Mouse (Mus musculus) lung, embryonic 14.5 days (tissue): ENCODE measurements around the gene Chaf1a. TPM values are rescaled to one million over a fixed set of nuclear protein-coding genes. Genes with fewer than 3 reads are reported as not detected.

Experiments used
- ATAC-seq: fragments of 200-750 bp; cut with Nextera tagmentation; 2 replicates; pipeline ENCODE4 v1.8.0; 2017; ENCODE audit warnings: mild to moderate bottlenecking, moderate TSS enrichment, moderate library complexity; ENCODE audit not compliant: insufficient read depth
- DNase-seq: peaks from one replicate; pipeline ENCODE4 v3.0.0-alpha.2; 2015
- H3K27ac ChIP-seq: fragments of 300-500 bp; sonication (generic); 2 replicates; pipeline ENCODE4 v1.5.1; 2014; ENCODE audit warnings: low read depth, mild to moderate bottlenecking, moderate library complexity
- H3K27me3 ChIP-seq: fragments of 300-500 bp; sonication (generic); 2 replicates; pipeline ENCODE4 v1.6.1; 2014; ENCODE audit warnings: low read length, control low read depth; ENCODE audit not compliant: insufficient read depth
- H3K36me3 ChIP-seq: fragments of 300-500 bp; sonication (generic); 2 replicates; pipeline ENCODE4 v1.6.1; 2014; ENCODE audit warnings: control low read depth; ENCODE audit not compliant: insufficient read depth
- H3K4me1 ChIP-seq: fragments of 300-500 bp; sonication (generic); 2 replicates; pipeline ENCODE4 v1.6.1; 2014; ENCODE audit warnings: antibody characterized with exemption, control low read depth; ENCODE audit not compliant: insufficient read depth
- H3K4me2 ChIP-seq: fragments of 300-500 bp; sonication (generic); 2 replicates; pipeline ENCODE4 v1.6.1; 2014; ENCODE audit warnings: mild to moderate bottlenecking
- H3K4me3 ChIP-seq: fragments of 300-500 bp; sonication (generic); 2 replicates; pipeline ENCODE4 v1.5.1; 2014; ENCODE audit warnings: low read depth, low read length
- H3K9ac ChIP-seq: fragments of 300-500 bp; sonication (generic); 2 replicates; pipeline ENCODE4 v1.6.1; 2014
- H3K9me3 ChIP-seq: fragments of 300-500 bp; sonication (generic); 2 replicates; pipeline ENCODE4 v1.6.1; 2016; ENCODE audit warnings: low read depth, low read length, control low read depth
- CTCF ChIP-seq: IDR thresholded peaks from 2 replicates; pipeline ENCODE4 v1.5.1; 2016; ENCODE audit warnings: antibody characterized with exemption, low read depth
- WGBS: fragments of 180-500 bp; shearing (Covaris S2); extraction: QIAGEN DNeasy Blood & Tissue Kit; methylation state at CpG from one replicate; pipeline ENCODE4 v1.1.7; 2014; 5-methylcytosine and 5-hydroxymethylcytosine counted together
- polyA plus RNA-seq: library from polyadenylated mRNA; unstranded; fragments of >200 nt; fragmentation: Nextera tagmentation; extraction: Ambion mirVana; gene quantifications from 2 replicates; pipeline ENCODE4 v1.2.1, GENCODE M21; 2014

Chaf1a gene
- polyA plus RNA-seq, 1 experiment from 2014 or later, result 30.4 TPM

- no peak for TF ChIP-seq CTCF
- Histone ChIP-seq H3K9ac (no peak overlapping the region), H3K36me3 (peaks cover 57% of the 10 kb centered on the region), H3K4me2 (no peak overlapping the region), H3K27ac (no peak overlapping the region), H3K4me1 (no peaks in the 10 kb centered on the region), H3K9me3 (no peaks in the 10 kb centered on the region), H3K4me3 (no peak overlapping the region), H3K27me3 (no peaks in the 10 kb centered on the region)
- ATAC-seq (no peak), DNase-seq (no peak)
- 83% methylated on average over 4 of the region's 4 CpGs for WGBS
Measured at GRCm38 (mm10) chr17:56021161-56021910, 18.9 kb upstream of the Chaf1a start.

- no peak overlapping the region for H3K4me3 ChIP-seq
- H3K9me3 ChIP-seq, result no peaks in the 10 kb centered on the region
- H3K4me1 ChIP-seq, result no peaks in the 10 kb centered on the region
- peaks cover 48% of the 10 kb centered on the region for H3K36me3 ChIP-seq
- no peaks in the 10 kb centered on the region for H3K27me3 ChIP-seq
- TF ChIP-seq CTCF, result no peak
- no peak for DNase-seq
- WGBS, result 69% methylated on average over 2 of the region's 2 CpGs
- H3K27ac ChIP-seq, result no peak overlapping the region
- no peak overlapping the region for H3K9ac ChIP-seq
- H3K4me2 ChIP-seq, result no peak overlapping the region
- ATAC-seq, result no peak
Measured at GRCm38 (mm10) chr17:56022131-56022988, 17.9 kb upstream of the Chaf1a start.

GRCm38 (mm10) chr17:56022989-56023290 lies 17.3 kb upstream of the Chaf1a start:
- no peaks in the 10 kb centered on the region for H3K9me3 ChIP-seq
- no peak overlapping the region for H3K27ac ChIP-seq
- no peak overlapping the region for H3K9ac ChIP-seq
- no peak overlapping the region for H3K4me3 ChIP-seq
- no peaks in the 10 kb centered on the region for H3K4me1 ChIP-seq
- ATAC-seq (no peak), DNase-seq (no peak)
- H3K27me3 ChIP-seq, result no peaks in the 10 kb centered on the region
- no peak for TF ChIP-seq CTCF
- H3K36me3 ChIP-seq, result peaks cover 47% of the 10 kb centered on the region
- H3K4me2 ChIP-seq, result no peak overlapping the region
- 80% methylated on average over 4 of the region's 4 CpGs for WGBS

GRCm38 (mm10) chr17:56023386-56023785 lies 16.9 kb upstream of the Chaf1a start:
- Histone ChIP-seq H3K4me2 (no peak overlapping the region), H3K9me3 (no peaks in the 10 kb centered on the region), H3K36me3 (peaks cover 46% of the 10 kb centered on the region), H3K9ac (no peak overlapping the region), H3K4me3 (no peak overlapping the region), H3K4me1 (no peaks in the 10 kb centered on the region), H3K27me3 (no peaks in the 10 kb centered on the region), H3K27ac (no peak overlapping the region)
- ATAC-seq (no peak), DNase-seq (no peak)
- no peak for TF ChIP-seq CTCF
- whole genome bisulfite sequencing, result 70% methylated on average over 5 of the region's 5 CpGs

GRCm38 (mm10) chr17:56024476-56024875 lies 15.8 kb upstream of the Chaf1a start:
- H3K36me3 ChIP-seq, result peaks cover 47% of the 10 kb centered on the region
- no peaks in the 10 kb centered on the region for H3K4me1 ChIP-seq
- ATAC-seq, result no peak
- no peak overlapping the region for H3K27ac ChIP-seq
- H3K27me3 ChIP-seq, result no peaks in the 10 kb centered on the region
- H3K9ac ChIP-seq, result no peak overlapping the region
- no peak overlapping the region for H3K4me2 ChIP-seq
- WGBS, result 54% methylated on average over 2 of the region's 2 CpGs
- DNase-seq, result no peak
- TF ChIP-seq CTCF, result no peak
- H3K9me3 ChIP-seq, result no peaks in the 10 kb centered on the region
- H3K4me3 ChIP-seq, result no peak overlapping the region

- Histone ChIP-seq H3K4me3 (no peak overlapping the region), H3K36me3 (peaks cover 47% of the 10 kb centered on the region; the same call in 1 of the 2 replicates), H3K4me2 (no peak overlapping the region), H3K9me3 (no peaks in the 10 kb centered on the region), H3K27ac (no peak overlapping the region), H3K27me3 (no peaks in the 10 kb centered on the region), H3K4me1 (no peaks in the 10 kb centered on the region), H3K9ac (no peak overlapping the region)
- WGBS, result 65% methylated on average over 5 of the region's 5 CpGs
- DNase-seq (no peak), ATAC-seq (no peak)
- TF ChIP-seq CTCF, result no peak
Measured at GRCm38 (mm10) chr17:56024931-56025330, 15.3 kb upstream of the Chaf1a start.

GRCm38 (mm10) chr17:56026303-56026702 lies 13.9 kb upstream of the Chaf1a start:
- H3K27me3 ChIP-seq, result no peaks in the 10 kb centered on the region
- no peak for TF ChIP-seq CTCF
- WGBS, result 81% methylated on average over 1 of the region's 1 CpGs
- DNase-seq (no peak), ATAC-seq (no peak)
- H3K27ac ChIP-seq, result no peak overlapping the region
- H3K36me3 ChIP-seq, result peaks cover 42% of the 10 kb centered on the region; the same call in 1 of the 2 replicates
- H3K4me3 ChIP-seq, result no peak overlapping the region
- no peaks in the 10 kb centered on the region for H3K9me3 ChIP-seq
- no peak overlapping the region for H3K9ac ChIP-seq
- no peak overlapping the region for H3K4me2 ChIP-seq
- H3K4me1 ChIP-seq, result no peaks in the 10 kb centered on the region
